Mouse (Mus musculus): ENCODE data around the gene Pdlim3. TPM values are rescaled to one million over a fixed set of nuclear protein-coding genes. Genes with fewer than 3 reads are reported as not detected.

The Pdlim3 gene
- polyA plus RNA-seq (2012; rRNA removed), result 3.4 and 10.3 TPM in 2 replicates

DNA sequence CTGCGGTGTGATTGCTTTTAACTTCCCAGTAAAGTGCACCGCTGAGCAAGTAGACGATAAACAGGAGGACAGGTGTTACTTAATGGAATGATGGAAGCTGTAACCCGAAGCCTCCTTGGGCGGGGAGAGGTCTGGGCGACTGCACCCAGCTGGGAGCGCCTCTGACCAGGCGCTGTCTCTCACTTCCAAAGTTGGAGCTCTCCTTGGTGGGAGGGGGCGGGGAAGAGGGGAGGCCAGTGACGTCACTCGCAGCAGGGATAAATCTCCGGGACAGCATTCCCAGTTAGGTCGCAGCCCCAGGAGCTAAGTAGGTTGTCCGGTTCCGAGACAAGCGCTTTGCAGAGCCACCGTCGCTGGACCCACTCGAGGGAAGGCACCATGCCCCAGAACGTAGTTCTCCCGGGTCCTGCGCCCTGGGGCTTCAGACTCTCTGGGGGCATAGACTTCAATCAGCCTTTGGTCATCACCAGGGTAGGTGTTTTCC is at the start of gene Pdlim3:
Gene Pdlim3 (plus strand): TSS at position 260 of the 484 bp plus-strand sequence.

DNA sequence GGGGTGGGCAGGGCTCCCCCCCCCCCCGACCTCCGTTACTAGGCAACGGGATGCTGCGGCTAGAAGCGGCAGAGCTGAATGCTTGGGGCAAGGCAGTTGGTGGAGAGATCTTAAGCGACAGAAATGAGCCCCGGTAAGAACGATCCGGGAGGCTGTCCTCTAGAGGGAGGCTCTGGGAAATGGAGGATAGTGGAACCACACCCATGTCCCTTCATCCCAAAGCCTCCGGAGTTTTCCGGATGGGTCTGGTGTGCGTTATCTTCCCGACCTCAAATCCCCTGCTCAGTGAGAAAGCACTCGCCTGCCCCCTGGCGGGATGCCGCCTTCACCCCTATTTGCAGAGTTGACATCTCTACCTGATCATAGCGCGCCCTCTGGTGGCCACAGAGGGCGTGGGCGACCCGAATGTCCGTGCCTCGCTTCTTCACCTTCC is 49.3 kb downstream of the Pdlim3 start, which contains the start of gene Ccdc110:
Gene Ccdc110 (plus strand): TSS at position 38 of the 433 bp plus-strand sequence.

Other genes starting within 250 kb of the Pdlim3 start
- gene Ccdc110, start 49.2 kb downstream of the Pdlim3 start, polyA plus RNA-seq (2012; rRNA removed), result 0.10 and 0.20 TPM in 2 replicates
- 8.7 and 10.1 TPM in 2 replicates for gene 1700029J07Rik, start 89.8 kb downstream of the Pdlim3 start, polyA plus RNA-seq (2012; rRNA removed)
- 42.9 and 46.7 TPM in 2 replicates for gene Ufsp2, start 90.1 kb downstream of the Pdlim3 start, polyA plus RNA-seq (2012; rRNA removed)
- gene Lrp2bp, start 113.8 kb downstream of the Pdlim3 start, polyA plus RNA-seq (2012; rRNA removed), result 0.25 and 0.27 TPM in 2 replicates
- gene Ankrd37, start 120.2 kb downstream of the Pdlim3 start, polyA plus RNA-seq (2012; rRNA removed), result 34.2 and 35.2 TPM in 2 replicates

Data from central nervous system, embryonic 18 days (tissue).